In the genomic region with DNA sequence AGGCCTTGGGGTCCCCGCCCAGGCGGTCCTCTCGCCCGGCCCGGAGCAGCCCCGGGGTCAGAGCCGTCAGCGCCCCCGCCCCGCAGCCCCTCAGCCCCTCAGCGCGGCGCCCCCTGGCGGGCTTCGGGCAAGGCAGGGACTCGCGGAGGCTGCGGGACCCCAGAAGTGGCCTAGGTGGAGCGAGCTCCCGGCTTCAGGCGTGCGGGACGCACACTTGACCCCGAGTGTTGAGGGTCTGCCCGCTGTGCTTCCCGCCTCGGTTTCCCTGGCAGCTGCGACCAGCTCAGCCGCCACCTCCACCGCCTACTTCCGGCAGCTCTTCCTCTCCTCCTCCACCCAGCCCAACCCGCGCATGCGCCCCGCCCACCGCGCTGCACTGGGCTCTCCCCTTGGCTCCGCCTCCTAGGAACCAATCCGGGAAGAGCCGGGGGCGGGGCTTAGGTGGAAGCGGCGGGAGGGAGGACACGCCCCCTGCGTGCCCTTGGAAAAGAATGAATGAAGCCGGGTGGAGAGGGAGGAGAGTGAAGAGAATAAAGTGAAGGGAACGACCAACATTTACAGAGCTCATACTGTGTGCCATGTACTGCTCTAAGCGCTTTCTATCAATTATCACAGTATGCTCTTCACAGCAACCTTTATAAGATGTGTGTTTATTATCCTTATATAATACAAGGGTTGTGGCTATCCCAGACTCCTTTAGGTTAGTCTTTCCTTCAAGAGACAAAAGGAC, we compare ENCODE assay signal across 8 mouse cellular contexts. TPM values are rescaled to one million over a fixed set of nuclear protein-coding genes. Genes with fewer than 3 reads are reported as not detected.
A peak's percentile ranks its signal among the peaks of the same experiment; 100 is the strongest.
DNase-seq lines count a peak whose midpoint lies in the region; ATAC-seq lines count a peak whose summit lies in the region.

A gene (minus strand): TSS at position 320 of the 730 bp plus-strand sequence.

- H3K27me3 ChIP-seq in intestine, embryonic 14.5 days (replicated peaks; ENCODE audit: control insufficient read depth, insufficient read depth, low read length) = no peaks in the 10 kb centered on the region

- H3K36me3 ChIP-seq in intestine, embryonic 14.5 days (ENCODE audit: control insufficient read depth, insufficient read depth, low read length) = no peaks in the 10 kb centered on the region

- peak within 1 kb of the TSS; percentile 80 for H3K9ac ChIP-seq in intestine, embryonic 14.5 days (ENCODE audit: low read length)

- DNase-seq in adrenal gland, adult (ENCODE audit: inconsistent age in 2 of 2, low spot score in 1 of 2) = peak; percentile 99
- DNase-seq in embryo, embryonic 10.5 days (ENCODE audit: low spot score) = peak; percentile 100
- peak; percentile 98 for DNase-seq in gastrocnemius, postnatal 25 days
- peak; percentile 98 for DNase-seq in intestine, embryonic 14.5 days (ENCODE audit: low spot score)
- peak; percentile 98 to 99 for DNase-seq in left cerebral cortex, postnatal 14 days (ENCODE audit: low spot score in 2 of 2)
- peak; percentile 99 for DNase-seq in mesoderm, embryonic 11.5 days (ENCODE audit: low read depth, low spot score)
- DNase-seq in right cerebral cortex, postnatal 36 days (ENCODE audit: low spot score in 2 of 2) = peak; percentile 97
- DNase-seq in yolk sac, embryonic 10.5 days (ENCODE audit: low spot score) = peak; percentile 98

- peaks cover 7% of the 10 kb centered on the region; the same call in 1 of the 2 replicates for H3K4me1 ChIP-seq in intestine, embryonic 14.5 days (replicated peaks; ENCODE audit: control insufficient read depth, insufficient read depth, low read length)

- under 1% methylated on average over 44 of the region's 48 CpGs for WGBS in intestine, embryonic 14.5 days

- peak within 1 kb of the TSS; percentile 57 for H3K27ac ChIP-seq in intestine, embryonic 14.5 days (ENCODE audit: low read depth)

- intact Hi-C loops in left cerebral cortex, postnatal 14 days (cut with DNase I) = no loop called here

- peak within 1 kb of the TSS; percentile 98 for H3K4me3 ChIP-seq in intestine, embryonic 14.5 days (ENCODE audit: low read depth, low read length)

- peak; percentile 96 for ATAC-seq in intestine, embryonic 14.5 days (replicated peaks; ENCODE audit: low FRiP score, low TSS enrichment, low read depth)

- no peaks in the 10 kb centered on the region for H3K9me3 ChIP-seq in intestine, embryonic 14.5 days (ENCODE audit: control insufficient read depth, low read length)

- peak within 1 kb of the TSS; percentile 79 for H3K4me2 ChIP-seq in intestine, embryonic 14.5 days (ENCODE audit: low read length)

RNA-seq across cellular contexts. Expression of the gene that starts here (rescaled TPM):
- total RNA-seq in gastrocnemius, postnatal 25 days (2021) = 10 to 100 TPM; 14.5 to 15.9 TPM
- polyA plus RNA-seq in intestine, embryonic 14.5 days (2014; fragmentation: Nextera tagmentation; extraction: Ambion mirVana) = 14.7 and 17.2 TPM in 2 replicates
- 100 to 1,000 TPM; 160 to 163 TPM for total RNA-seq in left cerebral cortex, postnatal 14 days (2021)

Comparison
In these comparisons a context has a peak if more than half of its experiments do, and no peak if none do; other contexts are left out.
1. Peak in every context shown above with its lines: DNase-seq, ATAC-seq, H3K4me3 ChIP-seq and H3K27ac ChIP-seq.
2. RNA of the gene that starts here (total RNA-seq): 160 to 163 TPM in left cerebral cortex, postnatal 14 days; 14.5 to 15.9 TPM in gastrocnemius, postnatal 25 days; every median in the first group is over 4 times any median in the second.